Mouse (Mus musculus) heart, embryonic 10.5 days (tissue): ENCODE data around the gene Car6. TPM values are rescaled to one million over a fixed set of nuclear protein-coding genes. Genes with fewer than 3 reads are reported as not detected.

Experiments
- DNase-seq: peaks from one replicate; pipeline ENCODE4 v3.0.0-alpha.2; 2017; ENCODE audit warnings: low spot score
- H3K27ac ChIP-seq: fragments of 300-500 bp; sonication (generic); 2 replicates; pipeline ENCODE4 v1.5.1; 2016; ENCODE audit warnings: mild to moderate bottlenecking
- H3K27me3 ChIP-seq: fragments of 300-500 bp; sonication (generic); 2 replicates; pipeline ENCODE4 v1.6.1; 2016; ENCODE audit warnings: mild to moderate bottlenecking; ENCODE audit not compliant: poor library complexity, insufficient read depth, severe bottlenecking
- H3K36me3 ChIP-seq: fragments of 300-500 bp; sonication (generic); 2 replicates; pipeline ENCODE4 v1.6.1; 2016; ENCODE audit warnings: mild to moderate bottlenecking, moderate library complexity
- H3K4me1 ChIP-seq: fragments of 300-500 bp; sonication (generic); 2 replicates; pipeline ENCODE4 v1.6.1; 2016; ENCODE audit warnings: mild to moderate bottlenecking
- H3K4me3 ChIP-seq: fragments of 300-500 bp; sonication (generic); 2 replicates; pipeline ENCODE4 v1.5.1; 2016; ENCODE audit warnings: mild to moderate bottlenecking, moderate library complexity
- H3K9me3 ChIP-seq: fragments of 300-500 bp; sonication (generic); 2 replicates; pipeline ENCODE4 v1.6.1; 2016; ENCODE audit warnings: mild to moderate bottlenecking, moderate library complexity
- WGBS: fragments of 180-500 bp; shearing (Covaris S2); methylation state at CpG from one replicate; pipeline ENCODE4 v1.1.7; 2016; 5-methylcytosine and 5-hydroxymethylcytosine counted together
- polyA plus RNA-seq: library from polyadenylated mRNA; unstranded; fragments of >200 nt; fragmentation: Nextera tagmentation; extraction: Ambion mirVana; gene quantifications from 2 replicates; pipeline ENCODE4 v1.2.1, GENCODE M21; 2016

The Car6 gene
- not detected in 2 replicates for polyA plus RNA-seq

- Histone ChIP-seq H3K27ac (no peak within 1 kb of the TSS), H3K4me1 (peaks cover 17% of the 10 kb centered on the region), H3K27me3 (0 out of 2 replicates have a peak, but pooled peaks cover 4% of the 10 kb centered on the region), H3K36me3 (no peaks in the 10 kb centered on the region), H3K4me3 (no peak within 1 kb of the TSS), H3K9me3 (no peaks in the 10 kb centered on the region)
- 72% methylated on average over 5 of the region's 5 CpGs for WGBS
- no peak for DNase-seq
These were observed at the start of gene Car6 for GRCm38 (mm10) chr4:150201232-150201631. Car6 (minus strand) TSS chr4:150201332.

GRCm38 (mm10) chr4:150249731-150250270, 48.7 kb upstream of the Car6 start:
- Histone ChIP-seq H3K9me3 (no peaks in the 10 kb centered on the region), H3K4me1 (peaks cover 12% of the 10 kb centered on the region), H3K27me3 (no peaks in the 10 kb centered on the region), H3K4me3 (no peak overlapping the region), H3K27ac (no peak overlapping the region), H3K36me3 (peaks cover 85% of the 10 kb centered on the region)
- no peak for DNase-seq
- 78% methylated on average over 5 of the region's 5 CpGs for WGBS

- Histone ChIP-seq H3K36me3 (peaks cover 89% of the 10 kb centered on the region), H3K27me3 (no peaks in the 10 kb centered on the region), H3K4me1 (peaks cover 12% of the 10 kb centered on the region), H3K27ac (no peak overlapping the region), H3K4me3 (no peak overlapping the region), H3K9me3 (no peaks in the 10 kb centered on the region)
- 79% methylated on average over 5 of the region's 5 CpGs for WGBS
- DNase-seq = no peak
These were observed 47.8 kb upstream of the Car6 start for GRCm38 (mm10) chr4:150248917-150249316.

GRCm38 (mm10) chr4:150248009-150248408, 46.9 kb upstream of the Car6 start:
- WGBS = 71% methylated on average over 5 of the region's 5 CpGs
- Histone ChIP-seq H3K4me1 (peaks cover 12% of the 10 kb centered on the region), H3K9me3 (no peaks in the 10 kb centered on the region), H3K4me3 (no peak overlapping the region), H3K36me3 (peaks cover 96% of the 10 kb centered on the region), H3K27ac (no peak overlapping the region), H3K27me3 (no peaks in the 10 kb centered on the region)
- no peak for DNase-seq

GRCm38 (mm10) chr4:150245876-150246275, 44.7 kb upstream of the Car6 start:
- Histone ChIP-seq H3K27ac (no peak overlapping the region), H3K27me3 (no peaks in the 10 kb centered on the region), H3K36me3 (peaks cover 98% of the 10 kb centered on the region), H3K4me3 (no peak overlapping the region), H3K4me1 (peaks cover 29% of the 10 kb centered on the region), H3K9me3 (no peaks in the 10 kb centered on the region)
- DNase-seq = no peak
- 42% methylated on average over 2 of the region's 2 CpGs for WGBS

- no peak for DNase-seq
- Histone ChIP-seq H3K27me3 (no peaks in the 10 kb centered on the region), H3K4me3 (no peak overlapping the region), H3K9me3 (no peaks in the 10 kb centered on the region), H3K4me1 (peaks cover 42% of the 10 kb centered on the region), H3K27ac (no peak overlapping the region), H3K36me3 (peaks cover 91% of the 10 kb centered on the region)
- WGBS = 85% methylated on average over 5 of the region's 5 CpGs
These were observed 41.6 kb upstream of the Car6 start for GRCm38 (mm10) chr4:150242745-150243144.

GRCm38 (mm10) chr4:150241708-150242107, 40.6 kb upstream of the Car6 start:
- peaks cover 81% of the 10 kb centered on the region for H3K36me3 ChIP-seq
- H3K4me1 ChIP-seq = peaks cover 42% of the 10 kb centered on the region
- no peaks in the 10 kb centered on the region for H3K9me3 ChIP-seq
- H3K27ac ChIP-seq = 0 out of 2 replicates have a peak overlapping the region, but pooled peaks have one; percentile 52
- DNase-seq = no peak
- 76% methylated on average over 4 of the region's 4 CpGs for WGBS
- H3K4me3 ChIP-seq = no peak overlapping the region
- H3K27me3 ChIP-seq = no peaks in the 10 kb centered on the region

GRCm38 (mm10) chr4:150240381-150240886, 39.3 kb upstream of the Car6 start:
- Histone ChIP-seq H3K36me3 (peaks cover 68% of the 10 kb centered on the region), H3K9me3 (no peaks in the 10 kb centered on the region), H3K4me3 (0 out of 2 replicates have a peak overlapping the region, but pooled peaks have one; percentile 80), H3K4me1 (peaks cover 46% of the 10 kb centered on the region), H3K27me3 (no peaks in the 10 kb centered on the region), H3K27ac (no peak overlapping the region)
- 70% methylated on average over 1 of the region's 1 CpGs for whole genome bisulfite sequencing
- DNase-seq = no peak

- no peaks in the 10 kb centered on the region for H3K27me3 ChIP-seq
- 7% methylated on average over 6 of the region's 6 CpGs for WGBS
- H3K27ac ChIP-seq = peak overlapping the region; percentile 99
- H3K36me3 ChIP-seq = peaks cover 63% of the 10 kb centered on the region
- H3K4me3 ChIP-seq = peak overlapping the region; percentile 80
- H3K9me3 ChIP-seq = no peaks in the 10 kb centered on the region
- peak; percentile 91 for DNase-seq
- peaks cover 51% of the 10 kb centered on the region for H3K4me1 ChIP-seq
These were observed 38.8 kb upstream of the Car6 start for GRCm38 (mm10) chr4:150239951-150240368.

- peaks cover 59% of the 10 kb centered on the region for H3K36me3 ChIP-seq
- H3K4me1 ChIP-seq = peaks cover 55% of the 10 kb centered on the region
- DNase-seq = no peak
- H3K4me3 ChIP-seq = peak overlapping the region; percentile 80
- 26% methylated on average over 6 of the region's 6 CpGs for WGBS
- peak overlapping the region; percentile 99 for H3K27ac ChIP-seq
- H3K27me3 ChIP-seq = no peaks in the 10 kb centered on the region
- no peaks in the 10 kb centered on the region for H3K9me3 ChIP-seq
These were observed 38.4 kb upstream of the Car6 start for GRCm38 (mm10) chr4:150239503-150239902.

GRCm38 (mm10) chr4:150239087-150239480, 38.0 kb upstream of the Car6 start:
- Histone ChIP-seq H3K27ac (peak overlapping the region; percentile 99), H3K36me3 (peaks cover 54% of the 10 kb centered on the region), H3K27me3 (no peaks in the 10 kb centered on the region), H3K4me1 (peaks cover 59% of the 10 kb centered on the region), H3K9me3 (no peaks in the 10 kb centered on the region), H3K4me3 (peak overlapping the region; percentile 80)
- DNase-seq = no peak
- 16% methylated on average over 5 of the region's 5 CpGs for WGBS

GRCm38 (mm10) chr4:150238433-150239086, 37.4 kb upstream of the Car6 start:
- H3K9me3 ChIP-seq = no peaks in the 10 kb centered on the region
- peak overlapping the region; percentile 80 for H3K4me3 ChIP-seq
- peaks cover 49% of the 10 kb centered on the region for H3K36me3 ChIP-seq
- H3K27me3 ChIP-seq = no peaks in the 10 kb centered on the region
- WGBS = 3% methylated on average over 3 of the region's 3 CpGs
- DNase-seq = no peak
- H3K27ac ChIP-seq = peak overlapping the region; percentile 99
- H3K4me1 ChIP-seq = peaks cover 59% of the 10 kb centered on the region

GRCm38 (mm10) chr4:150237636-150238361, 36.7 kb upstream of the Car6 start:
- Histone ChIP-seq H3K4me3 (peak overlapping the region; percentile 80), H3K27ac (peak overlapping the region; percentile 99), H3K9me3 (no peaks in the 10 kb centered on the region), H3K36me3 (peaks cover 42% of the 10 kb centered on the region), H3K4me1 (peaks cover 57% of the 10 kb centered on the region), H3K27me3 (no peaks in the 10 kb centered on the region)
- no peak for DNase-seq
- under 1% methylated on average over 21 of the region's 21 CpGs for WGBS
